Mouse (Mus musculus) gastrocnemius, postnatal 10 days (tissue): ENCODE data around the gene Anapc16. TPM values are rescaled to one million over a fixed set of nuclear protein-coding genes. Genes with fewer than 3 reads are reported as not detected.

Experiments used
- DNase-seq: peaks from one replicate; pipeline ENCODE4 v3.0.0; 2021; ENCODE audit warnings: mixed read lengths
- total RNA-seq, 2 experiments: library from RNA; stranded (reverse); gene quantifications; 2 replicates each; pipeline ENCODE4 v1.2.3; 2021

Gene Anapc16
- total RNA-seq, 2 experiments from 2014 or later = 39.7 to 40.1 TPM

- DNase-seq = no peak
Observed at GRCm38 (mm10) chr10:59949255-59949648, 53.7 kb downstream of the Anapc16 start.

GRCm38 (mm10) chr10:59948363-59949254 is 54.3 kb downstream of the Anapc16 start:
- no peak for DNase-seq

- no peak for DNase-seq
Observed at GRCm38 (mm10) chr10:59947296-59948073, 55.5 kb downstream of the Anapc16 start.

- no peak for DNase-seq
Observed at GRCm38 (mm10) chr10:59946362-59946761, 56.6 kb downstream of the Anapc16 start.

- no peak for DNase-seq
Observed at GRCm38 (mm10) chr10:59945416-59945815, 57.5 kb downstream of the Anapc16 start.

GRCm38 (mm10) chr10:59943421-59943989 is 59.4 kb downstream of the Anapc16 start:
- DNase-seq = peak; percentile 60

GRCm38 (mm10) chr10:59942847-59943420 is 60.0 kb downstream of the Anapc16 start:
- DNase-seq = peak; percentile 56

GRCm38 (mm10) chr10:59942281-59942846 is 60.6 kb downstream of the Anapc16 start:
- no peak for DNase-seq

- no peak for DNase-seq
Observed at GRCm38 (mm10) chr10:59939081-59939480, 63.9 kb downstream of the Anapc16 start.

GRCm38 (mm10) chr10:59938662-59939061 is 64.3 kb downstream of the Anapc16 start:
- no peak for DNase-seq

Other genes with a start within 250 kb of the Anapc16 start
- gene Dnajb12, start 123.6 kb downstream of the Anapc16 start, total RNA-seq = 10 to 100 TPM; 44.0 to 44.9 TPM
- gene Ddit4, start 51.3 kb downstream of the Anapc16 start, total RNA-seq = 10 to 100 TPM; 14.2 to 39.1 TPM
- 10 to 100 TPM; 12.4 to 13.5 TPM for gene Ascc1, start 330 bp downstream of the Anapc16 start, total RNA-seq
- gene Spock2, start 103.1 kb upstream of the Anapc16 start, total RNA-seq = 1 to 10 TPM; 4.6 to 6.2 TPM
- gene Chst3, start 216.1 kb upstream of the Anapc16 start, total RNA-seq = 1 to 10 TPM; 1.9 to 2.1 TPM